Mouse (Mus musculus) E14TG2a.4 (cell line): ENCODE data around the gene Gramd1b.

Experiments used
- H3K27me3 ChIP-seq: 2 replicates; pipeline ENCODE4 v1.6.1; 2014; ENCODE audit warnings: low read length, control low read depth; ENCODE audit not compliant: insufficient read depth
- H3K36me3 ChIP-seq: 2 replicates; pipeline ENCODE4 v1.6.1; 2014; ENCODE audit warnings: low read length, control low read depth; ENCODE audit not compliant: insufficient read depth
- H3K4me1 ChIP-seq: replicated peaks from 2 replicates; pipeline ENCODE4 v1.6.1; 2014; ENCODE audit warnings: low read depth, low read length, control low read depth
- H3K4me3 ChIP-seq: replicated peaks from 2 replicates; pipeline ENCODE4 v1.5.1; 2014; ENCODE audit warnings: mild to moderate bottlenecking, low read length
- H3K9me3 ChIP-seq: 2 replicates; pipeline ENCODE4 v1.6.1; 2014; ENCODE audit warnings: low read length, control low read depth
- CTCF ChIP-seq: conservative IDR thresholded peaks from 2 replicates; pipeline ENCODE4 v1.5.1; 2014; ENCODE audit warnings: low read length
- NANOG ChIP-seq: IDR thresholded peaks from 2 replicates; pipeline ENCODE4 v1.6.1; 2014; ENCODE audit warnings: borderline replicate concordance, low read length, mixed read lengths
- POU5F1 ChIP-seq: IDR thresholded peaks from 2 replicates; pipeline ENCODE4 v1.6.1; 2014; ENCODE audit warnings: low read length, borderline replicate concordance

Gramd1b gene

DNA sequence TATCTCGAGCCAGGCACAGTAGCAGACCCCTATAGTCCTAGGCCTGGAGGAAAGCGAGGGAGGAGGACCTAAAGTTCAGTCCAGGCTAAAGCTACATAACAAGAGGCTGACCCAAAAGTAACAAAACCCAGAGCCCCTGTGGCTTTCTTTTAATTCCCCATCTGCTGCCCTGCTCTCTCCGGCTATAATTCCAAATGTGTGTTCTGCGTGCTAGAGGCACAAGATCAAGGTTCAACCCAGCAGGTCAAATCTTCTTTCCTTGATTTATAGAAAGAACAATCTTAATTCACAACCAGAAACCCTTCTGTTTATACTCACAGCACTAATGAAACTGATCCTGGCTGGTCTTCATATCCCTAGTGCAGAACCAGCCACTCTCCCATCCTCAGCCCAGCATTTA is 118.9 kb downstream of the Gramd1b start:
- H3K9me3 ChIP-seq: no peaks in the 10 kb centered on the region
- no peak overlapping the region for H3K4me3 ChIP-seq
- no peak for TF ChIP-seq NANOG
- TF ChIP-seq POU5F1: no peak
- no peak for TF ChIP-seq CTCF
- H3K27me3 ChIP-seq: no peaks in the 10 kb centered on the region
- 0 out of 2 replicates have a peak, but pooled peaks cover 15% of the 10 kb centered on the region for H3K36me3 ChIP-seq
- peaks cover 27% of the 10 kb centered on the region for H3K4me1 ChIP-seq

DNA sequence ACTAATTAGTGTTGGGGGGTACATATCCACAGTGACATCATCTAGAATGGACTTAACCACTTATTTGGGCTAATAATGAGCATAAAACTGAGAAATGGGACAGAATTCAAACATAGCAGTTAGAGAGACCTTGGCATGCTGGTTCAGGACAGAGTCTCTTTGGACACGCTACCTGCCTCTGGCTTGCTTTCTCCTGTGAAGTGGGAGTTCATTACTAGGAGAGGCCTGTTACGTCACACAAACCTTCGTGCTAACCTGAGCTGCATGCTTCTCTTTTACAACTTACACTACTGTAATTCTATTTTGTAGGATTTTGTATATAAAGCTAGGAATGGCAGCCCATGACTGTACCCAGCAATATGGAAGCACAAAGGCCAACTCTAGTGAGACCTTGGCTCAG is 120.3 kb downstream of the Gramd1b start:
- Histone ChIP-seq H3K4me3 (no peak overlapping the region), H3K36me3 (0 out of 2 replicates have a peak, but pooled peaks cover 15% of the 10 kb centered on the region), H3K27me3 (no peaks in the 10 kb centered on the region), H3K4me1 (peaks cover 33% of the 10 kb centered on the region), H3K9me3 (no peaks in the 10 kb centered on the region)
- TF ChIP-seq POU5F1 (no peak), NANOG (no peak), CTCF (no peak)

DNA sequence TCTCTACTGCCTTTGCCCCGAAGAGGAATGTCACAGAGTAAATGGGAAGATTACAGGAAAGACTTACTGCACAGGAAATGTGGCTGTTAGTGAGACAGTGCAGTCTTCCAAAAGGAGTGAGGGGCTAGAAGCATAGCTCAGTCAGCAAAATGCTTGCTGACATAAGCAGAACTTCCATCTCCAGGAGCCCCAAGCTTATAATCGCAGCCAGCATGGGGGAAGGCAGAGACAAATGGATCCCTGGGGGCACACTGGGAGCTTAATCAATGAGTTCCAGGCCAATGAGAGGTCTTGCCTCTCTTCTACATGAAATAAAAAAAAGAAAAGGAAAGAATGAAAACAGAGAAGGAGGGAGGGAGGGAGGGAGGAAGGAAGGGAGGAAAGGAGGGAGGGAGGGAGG is 122.1 kb downstream of the Gramd1b start:
- Histone ChIP-seq H3K4me1 (peaks cover 47% of the 10 kb centered on the region), H3K4me3 (no peak overlapping the region), H3K9me3 (no peaks in the 10 kb centered on the region), H3K27me3 (no peaks in the 10 kb centered on the region), H3K36me3 (0 out of 2 replicates have a peak, but pooled peaks cover 15% of the 10 kb centered on the region)
- TF ChIP-seq CTCF (no peak), NANOG (no peak), POU5F1 (no peak)

DNA sequence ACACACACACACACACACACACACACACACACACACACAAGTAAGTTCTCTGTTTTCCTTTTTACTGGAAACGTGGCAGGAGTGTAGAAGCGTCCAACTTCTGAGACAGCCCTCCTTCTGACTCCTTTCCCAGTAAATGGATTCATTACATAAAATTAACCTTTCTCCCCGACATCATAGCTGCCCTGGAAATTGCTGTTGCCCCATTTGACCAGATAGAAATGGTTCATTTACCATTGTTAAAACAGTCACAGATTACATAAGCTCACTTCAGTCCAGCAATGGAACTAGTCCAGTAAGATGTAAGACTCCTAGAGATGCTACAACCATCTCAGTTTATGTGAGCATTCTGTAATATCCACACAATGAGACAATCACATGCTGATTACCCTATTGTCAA is 122.8 kb downstream of the Gramd1b start:
- H3K36me3 ChIP-seq: 0 out of 2 replicates have a peak, but pooled peaks cover 15% of the 10 kb centered on the region
- H3K4me3 ChIP-seq: no peak overlapping the region
- H3K27me3 ChIP-seq: no peaks in the 10 kb centered on the region
- peaks cover 48% of the 10 kb centered on the region for H3K4me1 ChIP-seq
- TF ChIP-seq NANOG: no peak
- TF ChIP-seq CTCF: no peak
- no peak for TF ChIP-seq POU5F1
- H3K9me3 ChIP-seq: no peaks in the 10 kb centered on the region

DNA sequence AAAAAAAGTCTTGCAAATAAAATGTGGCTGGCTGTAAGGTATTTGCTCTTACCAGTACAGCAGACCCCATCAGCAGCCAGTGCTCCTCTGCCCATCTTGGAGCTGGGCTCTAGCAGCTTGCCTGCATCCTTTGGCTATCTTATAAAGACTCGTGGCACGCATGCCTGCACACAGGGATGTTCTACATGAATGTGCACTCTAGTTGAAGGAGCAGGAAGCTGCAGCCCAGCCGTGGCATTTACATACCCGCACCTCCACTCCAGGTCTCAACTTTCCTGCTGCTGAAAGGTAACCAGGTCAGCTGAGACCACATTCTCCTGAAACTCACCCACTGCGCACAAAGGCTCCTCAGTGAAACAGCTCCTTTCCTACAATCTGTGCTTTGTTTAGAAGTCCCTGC is 123.3 kb downstream of the Gramd1b start:
- Histone ChIP-seq H3K36me3 (0 out of 2 replicates have a peak, but pooled peaks cover 15% of the 10 kb centered on the region), H3K27me3 (no peaks in the 10 kb centered on the region), H3K4me3 (no peak overlapping the region), H3K9me3 (no peaks in the 10 kb centered on the region), H3K4me1 (peaks cover 43% of the 10 kb centered on the region)
- no peak for TF ChIP-seq NANOG

GRCm38 (mm10) chr9:40405804-40406203 is 125.4 kb downstream of the Gramd1b start:
- no peaks in the 10 kb centered on the region for H3K9me3 ChIP-seq
- peak overlapping the region; percentile 21 for H3K4me3 ChIP-seq
- no peak for TF ChIP-seq NANOG
- H3K4me1 ChIP-seq: peaks cover 54% of the 10 kb centered on the region
- peaks cover 17% of the 10 kb centered on the region; the same call in 1 of the 2 replicates for H3K36me3 ChIP-seq
- H3K27me3 ChIP-seq: no peaks in the 10 kb centered on the region

DNA sequence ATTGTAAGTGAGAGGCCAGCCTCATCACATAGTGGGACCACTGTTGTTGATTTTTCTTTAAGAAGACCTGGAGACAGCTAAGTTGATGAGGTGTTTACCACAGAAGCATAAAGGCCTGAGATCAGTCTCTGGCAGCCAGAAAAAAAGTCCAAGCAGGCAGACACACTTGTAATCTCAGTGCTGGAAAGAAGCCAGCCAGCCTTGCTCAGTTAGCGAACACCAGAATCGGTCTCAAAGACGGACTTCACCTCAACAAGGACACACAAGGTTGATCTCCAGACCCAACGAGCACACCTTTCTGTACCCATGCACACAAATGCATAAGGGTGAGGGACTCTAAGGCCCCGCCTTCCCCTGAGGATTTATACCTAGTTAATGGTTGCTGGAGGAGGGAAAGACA is 125.9 kb downstream of the Gramd1b start:
- TF ChIP-seq NANOG (no peak), POU5F1 (no peak), CTCF (no peak)
- Histone ChIP-seq H3K4me3 (no peak overlapping the region), H3K36me3 (peaks cover 12% of the 10 kb centered on the region; the same call in 1 of the 2 replicates), H3K27me3 (no peaks in the 10 kb centered on the region), H3K9me3 (no peaks in the 10 kb centered on the region), H3K4me1 (peaks cover 60% of the 10 kb centered on the region)

GRCm38 (mm10) chr9:40404637-40405036 is 126.5 kb downstream of the Gramd1b start:
- Histone ChIP-seq H3K9me3 (no peaks in the 10 kb centered on the region), H3K36me3 (peaks cover 8% of the 10 kb centered on the region; the same call in 1 of the 2 replicates), H3K27me3 (no peaks in the 10 kb centered on the region), H3K4me3 (no peak overlapping the region), H3K4me1 (peaks cover 66% of the 10 kb centered on the region)
- TF ChIP-seq POU5F1 (no peak), NANOG (no peak), CTCF (no peak)

DNA sequence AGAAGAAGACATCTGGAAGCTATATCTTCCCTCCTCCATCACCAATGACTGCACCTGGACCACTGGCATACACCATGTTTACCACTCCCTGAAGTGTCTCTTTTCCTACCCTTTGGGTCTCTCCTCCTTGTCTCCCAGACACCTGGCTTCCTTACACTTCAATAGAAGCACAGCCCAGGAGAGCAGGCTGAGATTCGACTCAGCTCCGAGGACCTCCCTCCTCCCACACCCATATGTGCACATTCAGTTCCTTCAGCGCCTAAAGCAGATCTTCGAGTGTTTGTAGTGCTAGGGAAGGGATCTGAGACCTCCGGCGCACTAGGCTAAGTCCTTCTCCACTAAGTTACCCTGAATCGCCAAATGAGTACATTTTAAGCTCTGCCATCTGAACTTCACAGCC is 127.4 kb downstream of the Gramd1b start:
- H3K4me3 ChIP-seq: no peak overlapping the region
- H3K36me3 ChIP-seq: peaks cover 8% of the 10 kb centered on the region; the same call in 1 of the 2 replicates
- peaks cover 74% of the 10 kb centered on the region for H3K4me1 ChIP-seq
- no peaks in the 10 kb centered on the region for H3K27me3 ChIP-seq
- H3K9me3 ChIP-seq: no peaks in the 10 kb centered on the region
- TF ChIP-seq POU5F1: no peak
- TF ChIP-seq CTCF: no peak
- TF ChIP-seq NANOG: no peak
